Mouse (Mus musculus) cerebellum, postnatal 36 days (tissue): Measurements from ENCODE around the gene Cst11.
A peak's percentile ranks its signal among the peaks of the same experiment; 100 is the strongest.
"Not testable (repeated sequence)": the region's sequence is repeated elsewhere in the genome, so short reads cannot be mapped to it uniquely, and the experiment has no call there.

ENCODE experiments used
- DNase-seq, 2 experiments: peaks; one replicate each; pipeline ENCODE4 v3.0.0; 2021 to 2022; ENCODE audit warnings: mixed read lengths in 2 of 2

The Cst11 gene

DNA sequence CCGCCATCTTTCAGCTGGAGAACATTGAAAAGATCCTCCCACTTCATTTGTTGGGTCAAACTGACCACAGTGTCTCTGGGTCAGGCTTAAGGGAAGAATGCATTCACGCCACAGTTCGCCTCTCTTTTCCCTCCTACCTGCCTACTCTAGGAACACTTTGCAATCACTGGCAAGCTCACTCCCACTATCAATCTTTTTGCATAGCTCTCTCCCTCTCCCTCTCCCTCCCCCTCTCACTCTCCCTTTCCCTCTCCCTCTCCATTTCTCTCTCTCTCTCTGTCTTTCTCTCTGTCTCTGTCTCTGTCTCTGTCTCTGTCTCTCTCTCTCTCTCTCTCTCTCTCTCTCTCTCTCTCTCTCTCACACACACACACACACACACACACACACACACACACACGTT, at the start of gene Cst11:
Gene Cst11, minus strand, starts transcription at position 101 of the 400 bp plus-strand sequence.
- DNase-seq = not testable (repeated sequence)

DNA sequence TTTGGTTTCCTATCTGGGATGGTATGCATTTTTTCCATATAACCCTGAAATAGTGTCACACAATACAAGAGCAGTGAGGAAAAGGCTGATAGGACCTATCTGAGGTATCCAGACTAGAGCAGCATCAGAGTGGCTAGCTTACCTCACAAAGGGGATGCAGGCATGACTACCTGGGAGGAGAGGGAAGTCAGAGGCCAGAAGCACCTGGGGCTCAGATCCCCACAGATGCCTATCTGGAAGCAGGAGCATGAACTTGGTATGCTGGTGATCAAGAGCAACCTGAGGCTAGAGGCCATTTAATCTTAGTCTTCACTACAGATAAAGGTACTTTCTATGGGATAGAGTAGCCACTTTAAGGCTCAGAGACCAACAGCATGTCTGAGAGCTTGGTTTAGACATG, 48.6 kb upstream of the Cst11 start, which contains the start of gene Cst13:
Gene Cst13, plus strand, starts transcription at position 173 of the 400 bp plus-strand sequence.
- DNase-seq = no peak

GRCm38 (mm10) chr2:148806696-148807095, 35.4 kb upstream of the Cst11 start:
- no peak for DNase-seq

- DNase-seq = peak; percentile 71 to 75
Observed at GRCm38 (mm10) chr2:148801491-148801921, 30.2 kb upstream of the Cst11 start.

DNA sequence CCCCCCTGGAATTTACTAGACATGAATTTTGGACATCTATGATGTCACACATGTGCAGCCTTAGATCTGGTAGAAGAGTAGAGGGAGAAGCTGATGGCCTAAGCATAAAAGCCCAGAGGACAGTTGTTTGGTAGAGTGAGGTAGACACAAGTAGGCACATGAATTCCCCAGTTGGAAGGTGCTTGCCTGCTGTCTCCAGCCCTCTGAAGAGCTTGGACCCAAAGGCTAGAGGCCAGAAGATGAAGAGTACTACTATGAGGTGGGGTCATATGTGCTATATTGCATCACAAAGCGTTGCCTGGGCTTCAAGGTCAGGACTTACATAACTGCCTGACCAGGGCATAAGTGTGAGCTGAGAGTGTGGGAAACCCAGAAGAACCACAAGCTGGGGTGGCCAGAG, 27.2 kb upstream of the Cst11 start, which contains the start of gene Cst8:
Gene Cst8, plus strand, starts transcription at position 301 of the 400 bp plus-strand sequence.
- no peak for DNase-seq

DNA sequence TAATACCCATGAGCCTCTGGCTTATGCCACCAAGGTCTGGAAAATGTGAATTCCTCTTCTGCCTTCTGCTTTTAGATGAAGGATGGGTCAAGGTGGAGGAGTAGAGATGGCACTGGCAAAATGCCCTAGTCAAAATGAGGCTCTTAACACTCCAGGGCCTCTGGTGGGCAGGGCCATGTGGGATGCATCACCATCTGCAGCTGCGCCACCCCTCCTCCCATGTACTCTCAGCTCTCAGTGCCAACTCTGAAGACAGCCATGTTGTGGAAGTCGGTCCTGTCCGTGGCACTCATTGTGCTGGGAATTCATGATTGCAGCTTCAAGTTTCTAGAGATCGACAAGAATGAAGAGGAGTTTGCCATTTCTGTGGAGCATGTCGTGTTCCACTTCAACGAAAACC, 17.8 kb upstream of the Cst11 start, which contains the start of gene Cst12:
Gene Cst12, plus strand, starts transcription at position 220 of the 400 bp plus-strand sequence.
- no peak for DNase-seq

GRCm38 (mm10) chr2:148781709-148782108, 10.4 kb upstream of the Cst11 start, which contains the start of gene 8030411F24Rik:
TSS of gene 8030411F24Rik (plus strand) at chr2:148782009.
- no peak for DNase-seq

DNA sequence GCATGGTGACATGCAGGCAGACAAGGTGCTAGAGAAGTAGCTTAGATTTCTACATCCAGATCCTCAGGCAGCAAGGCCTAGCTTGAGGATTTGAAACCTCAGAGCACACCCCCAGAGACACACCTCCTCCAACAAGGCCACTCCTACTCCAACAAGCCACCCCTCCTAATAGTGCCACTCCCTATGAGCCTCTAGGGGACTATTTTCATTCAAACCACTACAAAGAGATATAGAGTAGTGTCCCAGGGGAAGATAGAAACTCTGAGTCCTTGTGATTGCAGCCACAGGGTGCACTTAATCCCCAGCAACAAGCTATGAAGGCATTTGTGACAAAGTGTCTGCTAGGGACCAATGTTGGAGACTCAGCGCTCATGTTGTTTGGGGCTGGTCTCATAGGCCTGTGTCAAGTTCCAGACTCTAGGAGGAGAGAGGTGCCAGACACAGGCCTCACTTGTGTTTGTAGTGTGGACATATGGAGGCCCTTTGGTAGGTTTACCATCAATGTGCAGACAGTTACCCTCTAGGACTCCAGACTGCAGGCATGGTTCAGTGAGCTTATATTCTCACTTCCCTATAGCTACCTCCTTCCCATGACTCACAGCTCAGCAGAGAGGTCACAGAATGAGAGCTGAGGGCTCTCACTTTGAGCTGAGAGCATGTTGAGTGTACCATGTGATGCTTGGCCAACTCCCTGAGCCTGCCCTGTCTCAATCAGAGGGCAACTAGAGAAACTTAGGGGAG, 7.5 kb downstream of the Cst11 start:
- no peak for DNase-seq

- DNase-seq = no peak
Observed at GRCm38 (mm10) chr2:148754310-148754846, 16.9 kb downstream of the Cst11 start.

- DNase-seq = peak; percentile 65 to 86
Observed at GRCm38 (mm10) chr2:148751893-148752813, 19.1 kb downstream of the Cst11 start.

GRCm38 (mm10) chr2:148750058-148750457, 21.2 kb downstream of the Cst11 start, which contains the start of gene Cstl1:
TSS of gene Cstl1 (plus strand) at chr2:148750358.
- DNase-seq = no peak

GRCm38 (mm10) chr2:148743846-148744407, 27.4 kb downstream of the Cst11 start:
- DNase-seq = peak in 1 of 2 experiments; percentile 16

DNA sequence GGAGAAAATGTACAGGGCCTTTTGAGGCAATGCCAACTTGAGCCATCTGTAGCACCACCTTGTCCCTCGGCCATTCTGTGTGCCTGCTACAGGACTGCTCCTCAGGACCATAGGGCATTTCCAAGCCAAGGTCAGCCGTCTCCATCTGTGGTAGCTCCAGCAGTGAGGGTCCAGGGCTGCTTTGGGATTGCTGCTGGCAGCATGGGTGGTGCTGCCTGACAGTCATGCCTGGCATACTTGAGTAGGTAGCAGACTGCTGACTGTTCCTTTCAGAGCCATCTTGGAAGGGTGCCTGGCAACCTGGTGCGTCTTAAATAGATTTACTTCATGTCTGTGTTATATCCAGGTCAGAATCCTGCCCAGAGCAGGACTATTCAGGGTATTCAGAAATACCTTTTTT, 28.3 kb downstream of the Cst11 start:
- DNase-seq = peak; percentile 86 to 92

GRCm38 (mm10) chr2:148732327-148733000, 38.8 kb downstream of the Cst11 start, which contains the start of gene Napb:
TSS of gene Napb (minus strand) at chr2:148732467.
- peak; percentile 95 to 96 for DNase-seq

DNA sequence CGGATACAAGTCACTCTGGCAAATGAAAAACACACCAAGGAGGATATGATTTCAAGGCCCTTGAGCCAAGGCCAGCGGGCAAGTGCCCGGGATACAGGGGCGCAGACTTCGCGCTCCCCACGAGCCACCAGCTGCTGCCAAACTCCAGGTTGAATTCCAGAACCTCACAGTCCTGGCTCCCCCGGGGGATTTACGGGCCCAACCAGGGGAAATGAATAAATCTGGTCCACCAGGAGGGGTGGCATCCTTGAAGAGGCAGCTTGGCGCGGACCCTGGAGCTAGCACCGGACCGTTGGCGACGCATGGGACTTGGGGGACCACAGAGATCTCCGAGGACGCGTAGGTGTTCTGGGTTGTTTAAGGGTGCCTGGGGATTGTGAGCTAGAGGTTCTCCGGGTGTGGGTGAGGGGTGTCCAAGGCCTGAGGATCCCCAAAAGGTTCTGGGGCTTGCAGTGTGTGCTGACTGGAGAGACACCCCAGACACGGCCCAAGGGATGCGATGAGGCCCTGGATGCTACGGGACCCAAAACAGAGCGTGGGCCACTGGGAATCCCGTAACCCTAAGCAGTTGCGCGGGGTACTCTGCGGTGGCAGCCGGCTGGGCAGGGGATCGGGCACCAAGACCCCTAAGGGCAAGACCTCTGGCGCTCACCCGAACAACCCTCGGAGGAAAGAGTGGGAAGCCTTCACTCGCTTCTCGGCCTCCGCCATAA, 39.5 kb downstream of the Cst11 start:
- DNase-seq = peak; percentile 58 to 61

- no peak for DNase-seq
Observed at GRCm38 (mm10) chr2:148719271-148719995, 51.9 kb downstream of the Cst11 start.
